Mouse (Mus musculus) CH12.LX (cell line): ENCODE data around the gene Elob. TPM values are rescaled to one million over a fixed set of nuclear protein-coding genes. Genes with fewer than 3 reads are reported as not detected.

Experiments
- DNase-seq: peaks from one replicate; pipeline ENCODE4 v3.0.0-alpha.2; 2013; ENCODE audit errors: extremely low read depth
- H3K27ac ChIP-seq: 2 replicates; pipeline ENCODE4 v1.5.1; 2012; ENCODE audit warnings: low read depth, mild to moderate bottlenecking, control low read depth, moderate library complexity; ENCODE audit not compliant: insufficient read depth
- H3K27me3 ChIP-seq: replicated peaks from 2 replicates; pipeline ENCODE3; 2012; ENCODE audit warnings: inconsistent platforms
- H3K36me3 ChIP-seq, 2 experiments: replicated peaks in 1 of 2; 2 replicates each; pipeline versions ENCODE3 to v1.6.1; 2012; ENCODE audit warnings: inconsistent platforms in 1 of 2, low read length in 1 of 2, mild to moderate bottlenecking in 1 of 2, mixed read lengths in 1 of 2, moderate library complexity in 1 of 2; ENCODE audit not compliant: control insufficient read depth in 1 of 2, insufficient read depth in 1 of 2
- H3K4me1 ChIP-seq, 2 experiments: 2 replicates each; pipeline ENCODE4 v1.6.1; 2012; ENCODE audit warnings: inconsistent platforms in 1 of 2, moderate library complexity in 1 of 2; ENCODE audit not compliant: insufficient read depth in 2 of 2, control insufficient read depth in 1 of 2
- H3K4me2 ChIP-seq: 2 replicates; pipeline ENCODE4 v1.6.1; 2012; ENCODE audit warnings: low read depth, mild to moderate bottlenecking, control low read depth; ENCODE audit not compliant: poor library complexity, insufficient read depth, severe bottlenecking
- H3K4me3 ChIP-seq, 3 experiments: fragments of 150-350 bp in 1 of 3; sonication (generic) in 1 of 3; replicated peaks in 1 of 3; 2 replicates each; pipeline versions ENCODE3 to v1.5.1; 2011 to 2012; ENCODE audit warnings: low read depth in 2 of 3, low read length in 2 of 3, mild to moderate bottlenecking in 2 of 3, moderate library complexity in 2 of 3, control low read depth in 1 of 3, improper control_type of control experiment in 1 of 3, inconsistent platforms in 1 of 3, mixed read lengths in 1 of 3; ENCODE audit not compliant: poor library complexity in 1 of 3
- H3K79me2 ChIP-seq: replicated peaks from 2 replicates; pipeline ENCODE4 v1.6.1; 2012; ENCODE audit warnings: mild to moderate bottlenecking, moderate library complexity; ENCODE audit not compliant: control insufficient read depth, poor library complexity, insufficient read depth, severe bottlenecking; ENCODE audit errors: extremely low read depth
- H3K9ac ChIP-seq: 2 replicates; pipeline ENCODE4 v1.6.1; 2012; ENCODE audit warnings: low read depth, mild to moderate bottlenecking, control low read depth, moderate library complexity; ENCODE audit not compliant: insufficient read depth
- H3K9me3 ChIP-seq: replicated peaks from 2 replicates; pipeline ENCODE3; 2012; ENCODE audit warnings: low read length, inconsistent platforms, mixed read lengths
- CHD1 ChIP-seq: IDR thresholded peaks from 2 replicates; pipeline ENCODE4 v1.6.1; 2012; ENCODE audit warnings: low read depth, low read length, improper control_type of control experiment, inconsistent platforms
- CHD2 ChIP-seq: IDR thresholded peaks from 2 replicates; pipeline ENCODE4 v1.6.1; 2011; ENCODE audit warnings: low read length, improper control_type of control experiment
- E2F4 ChIP-seq: IDR thresholded peaks from 2 replicates; pipeline ENCODE4 v1.6.1; 2011; ENCODE audit warnings: low read depth, low read length, improper control_type of control experiment; ENCODE audit not compliant: insufficient replicate concordance
- ELF1 ChIP-seq: IDR thresholded peaks from 2 replicates; pipeline ENCODE4 v1.6.1; 2014; ENCODE audit warnings: low read depth, mild to moderate bottlenecking, inconsistent platforms, low read length, improper control_type of control experiment
- EP300 ChIP-seq: IDR thresholded peaks from 2 replicates; pipeline ENCODE4 v1.6.1; 2011; ENCODE audit warnings: low read length, improper control_type of control experiment
- GABPA ChIP-seq: IDR thresholded peaks from 2 replicates; pipeline ENCODE4 v1.6.1; 2012; ENCODE audit warnings: low read depth, low read length, improper control_type of control experiment, inconsistent platforms; ENCODE audit not compliant: insufficient replicate concordance
- JUND ChIP-seq: conservative IDR thresholded peaks from 2 replicates; pipeline ENCODE4 v1.6.1; 2011; ENCODE audit warnings: low read depth, low read length, improper control_type of control experiment
- KAT2A ChIP-seq: IDR thresholded peaks from 2 replicates; pipeline ENCODE4 v1.6.1; 2012; ENCODE audit warnings: low read length, improper control_type of control experiment, inconsistent platforms; ENCODE audit not compliant: insufficient replicate concordance
- MAZ ChIP-seq: IDR thresholded peaks from 2 replicates; pipeline ENCODE4 v1.6.1; 2012; ENCODE audit warnings: low read depth, mild to moderate bottlenecking, inconsistent platforms, low read length, improper control_type of control experiment, moderate library complexity
- MXI1 ChIP-seq: IDR thresholded peaks from 2 replicates; pipeline ENCODE4 v1.6.1; 2011; ENCODE audit warnings: mild to moderate bottlenecking, low read depth, low read length, improper control_type of control experiment
- NELFE ChIP-seq: IDR thresholded peaks from 2 replicates; pipeline ENCODE4 v1.6.1; 2011; ENCODE audit warnings: low read depth, low read length, improper control_type of control experiment
- NRF1 ChIP-seq: IDR thresholded peaks from 2 replicates; pipeline ENCODE4 v1.6.1; 2014; ENCODE audit warnings: low read depth, mild to moderate bottlenecking, inconsistent platforms, low read length, improper control_type of control experiment, moderate library complexity
- POLR2A ChIP-seq: IDR thresholded peaks from 2 replicates; pipeline ENCODE4 v1.6.1; 2011; ENCODE audit warnings: low read depth, mild to moderate bottlenecking, improper control_type of control experiment, low read length
- POLR2AphosphoS2 ChIP-seq: IDR thresholded peaks from 2 replicates; pipeline ENCODE4 v1.6.1; 2011; ENCODE audit warnings: low read depth, low read length, improper control_type of control experiment
- RAD21 ChIP-seq: IDR thresholded peaks from 2 replicates; pipeline ENCODE4 v1.6.1; 2011; ENCODE audit warnings: low read depth, mild to moderate bottlenecking, low read length, improper control_type of control experiment, moderate library complexity
- TCF12 ChIP-seq: IDR thresholded peaks from 2 replicates; pipeline ENCODE4 v1.6.1; 2014; ENCODE audit warnings: low read depth, mild to moderate bottlenecking, inconsistent platforms, low read length, improper control_type of control experiment
- UBTF ChIP-seq: IDR thresholded peaks from 2 replicates; pipeline ENCODE4 v1.6.1; 2012; ENCODE audit warnings: low read depth, mild to moderate bottlenecking, inconsistent platforms, low read length, improper control_type of control experiment, moderate library complexity
- ZKSCAN1 ChIP-seq: IDR thresholded peaks from 2 replicates; pipeline ENCODE4 v1.6.1; 2012; ENCODE audit warnings: low read depth, inconsistent platforms, low read length, improper control_type of control experiment, borderline replicate concordance
- dilution Hi-C: fragments of 300-500 bp; cut with MboI; formaldehyde crosslinking; loops from 2 replicates; pipeline ENCODE4 v1.14.3; 2020; ENCODE audit warnings: low sequenced_read_pairs; ENCODE audit not compliant: extremely low pct_unique_long_range_greater_than_20kb, extremely low pct_ligation_motif_present
- in situ Hi-C: fragments of 300-500 bp; cut with MboI; formaldehyde crosslinking; loops from 3 replicates; pipeline ENCODE4 v1.14.3; 2019; ENCODE audit warnings: low sequenced_read_pairs, low pct_ligation_motif_present, low pct_unique_long_range_greater_than_20kb, mixed read lengths
- polyA plus RNA-seq: library from polyadenylated mRNA; unstranded; fragments of >175 nt; gene quantifications from 2 replicates; pipeline ENCODE4 v1.2.1, GENCODE M21; 2012; ENCODE audit warnings: low read depth; ENCODE audit not compliant: insufficient read length
- total RNA-seq, 2 experiments: library from RNA; depleted of rRNA; stranded (reverse); fragments of 300-350 nt in 1 of 2; fragments of >200 nt in 1 of 2; gene quantifications; 2 replicates each; pipeline ENCODE4 v1.2.3; 2012 to 2014

The Elob gene
- total and polyA plus RNA-seq, 3 experiments, result 306 to 534 (median 386) TPM

DNA sequence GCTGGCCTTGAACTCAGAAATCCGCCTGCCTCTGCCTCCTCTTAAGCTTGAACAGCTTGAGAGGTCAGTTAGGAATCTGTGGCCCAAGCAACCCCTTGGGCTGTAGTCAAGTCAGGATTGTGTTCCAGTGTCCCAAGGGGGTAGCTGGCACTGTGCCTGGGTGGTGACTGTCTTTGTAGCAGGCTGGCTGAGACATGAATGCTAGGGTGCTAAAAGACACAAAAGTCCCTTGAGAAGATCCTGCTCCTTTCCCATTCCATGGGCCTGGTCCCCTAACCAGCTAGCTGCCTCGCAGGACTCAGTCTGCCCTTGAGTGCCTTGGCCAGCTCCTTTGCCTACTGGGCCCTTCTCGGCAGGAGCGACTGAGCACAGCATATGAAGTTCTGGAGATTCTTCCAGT is 34.0 kb upstream of the Elob start:
- Histone ChIP-seq H3K79me2 (no peaks in the 10 kb centered on the region), H3K27me3 (peaks cover 21% of the 10 kb centered on the region), H3K9ac (no peak overlapping the region), H3K4me2 (no peak overlapping the region), H3K27ac (no peak overlapping the region), H3K36me3 (no peaks in the 10 kb centered on the region), H3K4me1 (peaks cover 0 to 6% of the 10 kb centered on the region in 2 experiments; a peak in 1 of 4 replicates), H3K4me3 (no peak overlapping the region), H3K9me3 (peaks cover 8% of the 10 kb centered on the region)
- TF ChIP-seq CHD2 (no peak), POLR2AphosphoS2 (no peak), EP300 (no peak), ELF1 (no peak), NRF1 (no peak), NELFE (no peak), POLR2A (no peak)
- in situ Hi-C loops, result loop anchor here (10.0 kb wide), 1 partner anchor 102 kb away; no protein-coding TSS in a partner anchor
- no peak for DNase-seq
- dilution Hi-C loops, result no loop called here

DNA sequence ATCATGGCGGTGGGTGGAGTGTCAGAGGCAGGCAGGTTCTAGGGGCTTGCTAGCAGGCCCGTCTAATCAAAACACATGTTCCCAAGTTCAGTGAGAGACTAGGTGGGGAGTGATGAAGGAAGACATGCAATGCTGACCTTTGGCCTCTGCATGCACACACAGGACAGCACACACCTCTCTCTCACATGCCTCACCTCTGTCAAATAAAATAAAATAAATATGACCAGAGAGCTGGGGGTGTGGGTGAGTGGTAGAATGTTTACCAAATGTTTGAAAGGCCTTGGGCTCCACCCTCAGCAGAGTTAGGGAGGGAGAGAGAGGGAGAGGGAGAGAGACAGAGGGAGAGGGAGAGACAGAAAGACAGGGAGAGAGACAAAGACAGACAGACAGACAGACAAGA is 29.0 kb upstream of the Elob start:
- Histone ChIP-seq H3K27ac (no peak overlapping the region), H3K79me2 (no peaks in the 10 kb centered on the region), H3K9me3 (no peaks in the 10 kb centered on the region), H3K9ac (no peak overlapping the region), H3K4me3 (no peak overlapping the region), H3K4me2 (no peak overlapping the region), H3K27me3 (peaks cover 16% of the 10 kb centered on the region), H3K4me1 (peaks cover 0 to 9% of the 10 kb centered on the region in 2 experiments; a peak in 1 of 4 replicates), H3K36me3 (no peaks in the 10 kb centered on the region)
- in situ Hi-C loops (no loop called here), dilution Hi-C loops (no loop called here)
- no peak for TF ChIP-seq CHD1
- no peak for TF ChIP-seq MXI1
- no peak for TF ChIP-seq GABPA
- no peak for TF ChIP-seq KAT2A
- no peak for TF ChIP-seq NELFE
- TF ChIP-seq E2F4, result no peak
- no peak for TF ChIP-seq TCF12
- no peak for TF ChIP-seq JUND
- no peak for TF ChIP-seq UBTF
- TF ChIP-seq EP300, result no peak
- TF ChIP-seq POLR2AphosphoS2, result no peak
- TF ChIP-seq ELF1, result no peak
- no peak for TF ChIP-seq MAZ
- no peak for TF ChIP-seq RAD21
- no peak for TF ChIP-seq ZKSCAN1
- DNase-seq, result no peak
